Mouse (Mus musculus) neural tube, embryonic 11.5 days (tissue): Measurements from ENCODE around the gene Thada. TPM values are rescaled to one million over a fixed set of nuclear protein-coding genes. Genes with fewer than 3 reads are reported as not detected.

Experiments used
- ATAC-seq: fragments of 200-750 bp; cut with Nextera tagmentation; 2 replicates; pipeline ENCODE4 v1.8.0; 2017; ENCODE audit warnings: moderate number of reproducible peaks, mild to moderate bottlenecking, moderate TSS enrichment, moderate library complexity; ENCODE audit not compliant: insufficient read depth, low FRiP score, low TSS enrichment
- DNase-seq: peaks from one replicate; pipeline ENCODE4 v3.0.0-alpha.2; 2015; ENCODE audit warnings: low spot score
- H3K27ac ChIP-seq: fragments of 300-500 bp; sonication (generic); 2 replicates; pipeline ENCODE4 v1.5.1; 2014; ENCODE audit warnings: low read depth, mild to moderate bottlenecking, low read length
- H3K27me3 ChIP-seq: fragments of 300-500 bp; sonication (generic); 2 replicates; pipeline ENCODE4 v1.6.1; 2014; ENCODE audit warnings: mild to moderate bottlenecking, low read length, mixed read lengths; ENCODE audit not compliant: control insufficient read depth, insufficient read depth
- H3K36me3 ChIP-seq: fragments of 300-500 bp; sonication (generic); 2 replicates; pipeline ENCODE4 v1.6.1; 2014; ENCODE audit warnings: mild to moderate bottlenecking, low read length, moderate library complexity, mixed read lengths; ENCODE audit not compliant: control insufficient read depth, insufficient read depth
- H3K4me1 ChIP-seq: fragments of 300-500 bp; sonication (generic); 2 replicates; pipeline ENCODE4 v1.6.1; 2014; ENCODE audit warnings: low read length, mixed read lengths; ENCODE audit not compliant: control insufficient read depth, insufficient read depth
- H3K4me2 ChIP-seq: fragments of 300-500 bp; sonication (generic); 2 replicates; pipeline ENCODE4 v1.6.1; 2014; ENCODE audit warnings: low read depth, mild to moderate bottlenecking, moderate library complexity
- H3K4me3 ChIP-seq: fragments of 300-500 bp; sonication (generic); 2 replicates; pipeline ENCODE4 v1.5.1; 2014; ENCODE audit warnings: low read depth, low read length
- H3K9ac ChIP-seq: fragments of 300-500 bp; sonication (generic); 2 replicates; pipeline ENCODE4 v1.6.1; 2014; ENCODE audit warnings: mild to moderate bottlenecking, low read length
- H3K9me3 ChIP-seq: fragments of 300-500 bp; sonication (generic); 2 replicates; pipeline ENCODE4 v1.6.1; 2016; ENCODE audit warnings: low read length; ENCODE audit not compliant: control insufficient read depth
- WGBS: fragments of 180-500 bp; shearing (Covaris S2); extraction: QIAGEN DNeasy Blood & Tissue Kit; methylation state at CpG from one replicate; pipeline ENCODE4 v1.1.7; 2014; 5-methylcytosine and 5-hydroxymethylcytosine counted together
- polyA plus RNA-seq: library from polyadenylated mRNA; unstranded; fragments of >200 nt; fragmentation: Nextera tagmentation; extraction: Ambion mirVana; gene quantifications from 2 replicates; pipeline ENCODE4 v1.2.1, GENCODE M21; 2014

Thada gene
- polyA plus RNA-seq, 1 experiment from 2014 or later = 10.0 TPM

GRCm38 (mm10) chr17:84482831-84483230, 16.8 kb upstream of the Thada start:
- H3K4me2 ChIP-seq = no peak overlapping the region
- ATAC-seq = no peak
- no peaks in the 10 kb centered on the region for H3K27me3 ChIP-seq
- H3K4me3 ChIP-seq = no peak overlapping the region
- 88% methylated on average over 3 of the region's 3 CpGs for WGBS
- H3K4me1 ChIP-seq = no peaks in the 10 kb centered on the region
- H3K9me3 ChIP-seq = no peaks in the 10 kb centered on the region
- no peak overlapping the region for H3K27ac ChIP-seq
- DNase-seq = no peak
- H3K9ac ChIP-seq = no peak overlapping the region
- H3K36me3 ChIP-seq = no peaks in the 10 kb centered on the region

GRCm38 (mm10) chr17:84480464-84481355, 14.7 kb upstream of the Thada start:
- no peaks in the 10 kb centered on the region for H3K4me1 ChIP-seq
- WGBS = 49% methylated on average over 15 of the region's 15 CpGs
- no peak overlapping the region for H3K27ac ChIP-seq
- ATAC-seq (no peak), DNase-seq (peak; percentile 28)
- no peaks in the 10 kb centered on the region for H3K27me3 ChIP-seq
- no peak overlapping the region for H3K4me3 ChIP-seq
- H3K36me3 ChIP-seq = no peaks in the 10 kb centered on the region
- no peak overlapping the region for H3K4me2 ChIP-seq
- no peaks in the 10 kb centered on the region for H3K9me3 ChIP-seq
- no peak overlapping the region for H3K9ac ChIP-seq

DNA sequence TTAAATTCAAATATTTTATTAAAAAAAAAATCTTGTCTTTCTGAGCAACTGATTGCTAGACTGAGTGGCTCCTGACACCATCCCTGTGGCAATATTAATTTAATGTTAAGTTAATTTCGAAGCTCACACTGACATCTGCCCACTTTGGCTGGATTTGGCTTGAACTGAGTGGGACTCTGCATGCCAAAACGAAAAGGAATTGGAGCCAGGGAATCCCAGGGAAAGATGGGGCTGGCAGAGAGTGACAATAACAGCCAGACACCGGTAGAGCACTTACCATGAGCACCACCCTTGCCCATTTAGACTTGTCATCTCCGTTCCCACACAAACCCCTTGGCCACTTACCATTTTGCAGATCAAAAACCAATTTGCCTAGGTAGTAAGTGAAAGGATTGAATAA, 12.3 kb upstream of the Thada start:
- Histone ChIP-seq H3K4me1 (no peaks in the 10 kb centered on the region), H3K9ac (no peak overlapping the region), H3K9me3 (no peaks in the 10 kb centered on the region), H3K27ac (no peak overlapping the region), H3K27me3 (no peaks in the 10 kb centered on the region), H3K4me3 (no peak overlapping the region), H3K36me3 (no peaks in the 10 kb centered on the region), H3K4me2 (no peak overlapping the region)
- ATAC-seq (no peak), DNase-seq (no peak)
- WGBS = 80% methylated on average over 4 of the region's 4 CpGs

- Histone ChIP-seq H3K4me3 (no peak overlapping the region), H3K27ac (no peak overlapping the region), H3K27me3 (no peaks in the 10 kb centered on the region), H3K9me3 (no peaks in the 10 kb centered on the region), H3K4me2 (no peak overlapping the region), H3K4me1 (no peaks in the 10 kb centered on the region), H3K9ac (no peak overlapping the region), H3K36me3 (no peaks in the 10 kb centered on the region)
- WGBS = 89% methylated on average over 5 of the region's 5 CpGs
- no peak for ATAC-seq
- no peak for DNase-seq
Observed at GRCm38 (mm10) chr17:84477176-84477575, 11.2 kb upstream of the Thada start.

DNA sequence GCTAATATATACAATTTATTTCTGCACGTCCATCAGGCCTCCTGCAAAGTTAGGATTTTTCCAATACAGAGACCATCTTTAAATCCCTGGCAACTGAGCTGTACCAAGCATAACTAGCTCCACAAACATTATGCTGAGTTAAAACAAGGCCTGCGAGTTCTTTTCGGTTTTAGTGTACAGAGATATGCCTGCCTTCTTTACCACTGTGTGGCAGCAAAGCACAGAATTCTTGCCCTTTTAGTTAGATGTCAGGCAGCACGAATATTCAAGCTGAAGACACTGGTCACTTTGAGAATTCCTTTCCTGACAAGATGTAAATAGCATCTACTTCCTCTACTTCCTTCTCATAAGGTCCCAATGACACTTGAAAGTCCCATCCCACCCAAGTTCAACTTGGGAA, 8.3 kb upstream of the Thada start:
- Histone ChIP-seq H3K9ac (no peak overlapping the region), H3K4me3 (no peak overlapping the region), H3K27ac (no peak overlapping the region), H3K4me1 (no peaks in the 10 kb centered on the region), H3K9me3 (no peaks in the 10 kb centered on the region), H3K36me3 (no peaks in the 10 kb centered on the region), H3K27me3 (no peaks in the 10 kb centered on the region), H3K4me2 (no peak overlapping the region)
- ATAC-seq (no peak), DNase-seq (no peak)
- WGBS = 70% methylated on average over 4 of the region's 4 CpGs

- H3K4me3 ChIP-seq = no peak overlapping the region
- no peak overlapping the region for H3K4me2 ChIP-seq
- H3K9me3 ChIP-seq = no peaks in the 10 kb centered on the region
- DNase-seq (no peak), ATAC-seq (no peak)
- H3K36me3 ChIP-seq = peaks cover 7% of the 10 kb centered on the region
- no peaks in the 10 kb centered on the region for H3K27me3 ChIP-seq
- no peak overlapping the region for H3K9ac ChIP-seq
- H3K4me1 ChIP-seq = no peaks in the 10 kb centered on the region
- 82% methylated on average over 4 of the region's 4 CpGs for WGBS
- H3K27ac ChIP-seq = no peak overlapping the region
Observed at GRCm38 (mm10) chr17:84435012-84435411, 31.0 kb downstream of the Thada start.

- peaks cover 8% of the 10 kb centered on the region for H3K36me3 ChIP-seq
- no peaks in the 10 kb centered on the region for H3K9me3 ChIP-seq
- H3K27me3 ChIP-seq = no peaks in the 10 kb centered on the region
- DNase-seq = no peak
- no peak overlapping the region for H3K9ac ChIP-seq
- no peak overlapping the region for H3K4me2 ChIP-seq
- ATAC-seq = no peak
- no peak overlapping the region for H3K4me3 ChIP-seq
- H3K27ac ChIP-seq = no peak overlapping the region
- H3K4me1 ChIP-seq = no peaks in the 10 kb centered on the region
Observed at GRCm38 (mm10) chr17:84434233-84434632, 31.8 kb downstream of the Thada start.

DNA sequence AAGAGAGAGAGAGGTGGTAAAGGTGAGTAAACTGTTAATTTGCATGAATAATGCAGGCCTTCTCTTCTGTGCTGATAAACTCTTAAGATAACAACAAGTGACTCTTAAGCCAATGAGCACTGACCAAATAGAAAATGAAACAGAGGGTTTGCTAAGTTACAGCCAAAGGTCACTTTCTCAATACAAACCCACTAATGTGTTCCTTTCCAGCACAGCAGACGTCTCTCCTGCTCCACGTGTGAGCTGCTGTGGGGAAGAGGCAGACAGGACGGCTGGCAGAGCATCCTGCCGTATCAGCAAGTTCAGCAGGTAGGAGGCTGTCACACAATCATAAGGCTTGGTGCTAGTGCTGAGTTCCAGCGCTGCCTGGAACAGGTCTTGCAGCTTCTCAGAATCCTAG, 34.0 kb downstream of the Thada start:
- WGBS = 89% methylated on average over 5 of the region's 5 CpGs
- no peak overlapping the region for H3K9ac ChIP-seq
- H3K9me3 ChIP-seq = no peaks in the 10 kb centered on the region
- DNase-seq = no peak
- ATAC-seq = no peak
- no peak overlapping the region for H3K27ac ChIP-seq
- no peaks in the 10 kb centered on the region for H3K4me1 ChIP-seq
- H3K27me3 ChIP-seq = no peaks in the 10 kb centered on the region
- H3K36me3 ChIP-seq = peaks cover 5% of the 10 kb centered on the region; the same call in 1 of the 2 replicates
- no peak overlapping the region for H3K4me3 ChIP-seq
- H3K4me2 ChIP-seq = no peak overlapping the region

- ATAC-seq (no peak), DNase-seq (no peak)
- Histone ChIP-seq H3K4me2 (no peak overlapping the region), H3K27ac (no peak overlapping the region), H3K9ac (no peak overlapping the region), H3K36me3 (peaks cover 5% of the 10 kb centered on the region; the same call in 1 of the 2 replicates), H3K4me1 (no peaks in the 10 kb centered on the region), H3K27me3 (no peaks in the 10 kb centered on the region), H3K9me3 (no peaks in the 10 kb centered on the region), H3K4me3 (no peak overlapping the region)
- 91% methylated on average over 1 of the region's 1 CpGs for WGBS
Observed at GRCm38 (mm10) chr17:84424258-84424657, 41.7 kb downstream of the Thada start.
